Mouse (Mus musculus): ENCODE measurements at regions not wholly inside any gene's neighbourhood (a gene's known extent, or its start where the extent isn't known, plus 50 kb on each side); places are given as distances from the start of the nearest gene placed in this dataset.

DNA sequence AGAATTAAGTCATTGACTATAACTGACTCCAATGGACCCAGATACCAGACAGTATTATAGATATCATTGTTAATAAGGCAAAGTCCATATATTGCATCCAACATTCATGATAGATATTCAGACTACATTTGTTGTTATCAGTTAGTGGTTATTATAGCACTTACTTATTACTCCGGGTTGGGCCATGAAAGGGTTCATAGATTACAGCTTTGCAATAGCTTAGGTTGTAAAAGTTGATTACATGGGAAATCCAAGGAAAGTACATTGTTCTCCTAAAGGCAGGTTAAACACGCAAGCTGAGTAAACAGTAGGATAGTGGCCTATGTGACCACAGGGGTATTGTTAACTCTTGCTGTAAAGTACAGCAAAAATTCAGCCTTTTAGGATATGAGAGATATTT is 89.3 kb upstream of the Actbl2 start:
- no peak for ATAC-seq (ENCODE audit: insufficient number of reproducible peaks, low FRiP score)
- Histone ChIP-seq H3K27me3 (replicated peaks) (no peaks in the 10 kb centered on the region), H3K4me1 (replicated peaks) (no peaks in the 10 kb centered on the region), H3K9ac (no peak overlapping the region), H3K36me3 (no peaks in the 10 kb centered on the region), H3K4me3 (no peak overlapping the region), H3K9me3 (replicated peaks) (no peaks in the 10 kb centered on the region), H3K4me2 (no peak overlapping the region), H3K27ac (ENCODE audit: poor library complexity, severe bottlenecking) (no peak overlapping the region)
- WGBS, result 76% methylated on average over 2 of the region's 2 CpGs

DNA sequence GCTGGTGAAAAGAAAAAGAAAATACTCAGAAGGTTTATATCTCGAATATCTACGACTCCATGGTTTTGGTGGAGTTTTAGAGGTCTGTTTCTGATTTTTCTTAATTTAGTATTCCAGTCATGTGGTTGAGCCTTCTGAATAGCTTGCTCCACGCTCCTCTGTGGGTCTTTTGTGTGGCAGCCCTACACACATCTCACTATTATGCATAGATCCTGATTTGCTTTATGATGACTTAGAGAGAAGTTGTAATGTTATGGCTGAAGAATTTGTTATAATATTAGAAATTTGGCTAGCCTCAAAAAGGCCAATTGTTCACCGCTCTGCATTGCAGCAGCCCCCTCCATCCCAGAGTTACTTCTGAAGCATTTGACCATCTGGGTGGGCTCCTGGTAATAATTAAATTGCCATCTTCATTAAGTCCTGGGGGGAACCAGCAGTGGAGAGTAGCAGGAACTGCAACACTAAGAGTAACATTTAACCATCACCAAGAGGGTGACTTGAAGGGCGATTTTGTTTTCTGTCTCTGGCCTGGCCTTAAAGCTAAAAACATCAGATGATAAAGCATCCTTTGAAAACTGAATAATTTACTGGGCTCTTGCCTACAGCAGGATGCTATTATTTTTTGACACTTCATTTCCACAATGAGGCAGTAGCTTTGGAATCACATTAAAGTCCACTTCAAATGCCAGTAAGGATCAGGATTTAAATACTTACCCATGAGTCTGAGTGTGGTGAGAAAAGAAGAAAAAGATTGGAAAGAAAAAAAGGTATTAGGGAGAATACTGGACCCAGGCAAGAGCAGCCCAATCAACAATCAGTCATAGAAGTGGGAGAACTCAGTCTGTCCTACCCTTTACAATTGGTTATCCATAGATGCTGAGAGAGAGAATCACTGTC is 84.3 kb upstream of the Actbl2 start:
- no peaks in the 10 kb centered on the region for H3K4me1 ChIP-seq (replicated peaks)
- WGBS, result 82% methylated on average over 5 of the region's 5 CpGs
- H3K36me3 ChIP-seq, result no peaks in the 10 kb centered on the region
- no peak overlapping the region for H3K4me3 ChIP-seq
- H3K27me3 ChIP-seq (replicated peaks), result no peaks in the 10 kb centered on the region
- no peak overlapping the region for H3K9ac ChIP-seq
- no peak for ATAC-seq (ENCODE audit: insufficient number of reproducible peaks, low FRiP score)
- H3K9me3 ChIP-seq (replicated peaks), result no peaks in the 10 kb centered on the region
- no peak overlapping the region for H3K27ac ChIP-seq (ENCODE audit: poor library complexity, severe bottlenecking)
- H3K4me2 ChIP-seq, result no peak overlapping the region

DNA sequence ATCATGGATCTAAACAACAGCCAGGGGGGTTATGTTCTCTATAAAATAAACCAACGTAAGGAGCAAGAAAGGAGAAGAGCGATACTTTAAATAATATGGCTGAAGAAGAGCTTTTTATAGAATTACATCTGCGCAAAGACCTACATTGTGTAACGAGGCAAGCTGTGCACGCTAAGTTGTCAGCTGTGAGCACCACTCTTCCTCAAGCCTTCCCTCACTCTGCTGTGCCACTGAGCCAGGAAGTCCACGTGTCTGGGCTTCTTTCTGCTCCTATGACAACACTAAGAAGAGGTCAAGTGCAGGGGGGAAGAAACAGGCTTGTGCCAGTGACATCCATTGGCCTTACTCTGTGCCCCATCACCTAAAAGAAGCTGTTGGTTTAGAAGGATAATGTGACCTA is 75.6 kb upstream of the Actbl2 start:
- Histone ChIP-seq H3K9me3 (replicated peaks) (no peaks in the 10 kb centered on the region), H3K4me1 (replicated peaks) (no peaks in the 10 kb centered on the region), H3K4me2 (no peak overlapping the region), H3K27me3 (replicated peaks) (no peaks in the 10 kb centered on the region), H3K36me3 (no peaks in the 10 kb centered on the region), H3K4me3 (no peak overlapping the region), H3K9ac (no peak overlapping the region), H3K27ac (ENCODE audit: poor library complexity, severe bottlenecking) (no peak overlapping the region)
- ATAC-seq (ENCODE audit: insufficient number of reproducible peaks, low FRiP score), result no peak
- 82% methylated on average over 6 of the region's 6 CpGs for WGBS

DNA sequence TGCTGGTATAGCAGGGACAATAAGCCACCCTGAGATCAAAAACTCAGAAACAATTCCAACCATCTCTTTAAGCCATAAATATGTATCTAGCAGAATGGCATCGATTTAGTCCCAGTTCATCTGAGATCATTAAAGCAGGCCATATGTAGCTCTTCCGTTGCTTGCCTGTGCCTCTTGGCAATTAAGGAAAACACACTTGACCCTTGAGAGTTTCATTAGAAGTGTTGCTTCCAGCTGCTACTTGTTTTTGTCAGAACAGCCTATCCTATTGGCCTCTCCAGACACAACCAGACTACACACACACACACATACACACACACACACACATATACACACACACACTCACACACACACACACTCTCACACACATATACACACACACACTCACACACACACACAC is 71.5 kb upstream of the Actbl2 start:
- Histone ChIP-seq H3K9ac (no peak overlapping the region), H3K4me3 (no peak overlapping the region), H3K36me3 (no peaks in the 10 kb centered on the region), H3K9me3 (replicated peaks) (no peaks in the 10 kb centered on the region), H3K27me3 (replicated peaks) (no peaks in the 10 kb centered on the region), H3K4me1 (replicated peaks) (no peaks in the 10 kb centered on the region; the same call in 1 of the 2 replicates), H3K27ac (ENCODE audit: poor library complexity, severe bottlenecking) (no peak overlapping the region), H3K4me2 (no peak overlapping the region)
- no peak for ATAC-seq (ENCODE audit: insufficient number of reproducible peaks, low FRiP score)
- WGBS, result 81% methylated on average over 2 of the region's 2 CpGs

DNA sequence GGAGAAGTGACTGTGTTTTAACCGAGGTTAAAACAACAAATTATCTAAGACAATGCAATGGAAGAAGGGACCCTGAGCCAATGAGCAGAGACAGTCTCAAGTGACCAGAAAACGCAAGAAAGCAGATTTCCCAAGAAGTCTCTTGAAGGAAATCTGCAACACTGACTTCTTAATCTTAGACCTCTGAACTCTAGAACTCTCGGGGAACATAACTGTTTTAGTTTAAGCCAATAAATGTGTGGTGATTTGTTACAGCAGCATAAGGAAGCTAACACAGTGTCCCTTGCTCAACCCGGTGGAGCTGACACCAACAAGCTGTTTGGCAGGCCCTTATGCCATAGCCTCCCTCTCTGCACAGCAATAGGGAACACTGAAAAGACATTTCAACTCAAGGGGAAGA is 69.0 kb upstream of the Actbl2 start:
- no peak overlapping the region for H3K9ac ChIP-seq
- H3K27ac ChIP-seq (ENCODE audit: poor library complexity, severe bottlenecking), result no peak overlapping the region
- H3K4me3 ChIP-seq, result no peak overlapping the region
- no peaks in the 10 kb centered on the region; the same call in 1 of the 2 replicates for H3K4me1 ChIP-seq (replicated peaks)
- no peaks in the 10 kb centered on the region for H3K9me3 ChIP-seq (replicated peaks)
- H3K27me3 ChIP-seq (replicated peaks), result no peaks in the 10 kb centered on the region
- no peak overlapping the region for H3K4me2 ChIP-seq
- H3K36me3 ChIP-seq, result no peaks in the 10 kb centered on the region
- ATAC-seq (ENCODE audit: insufficient number of reproducible peaks, low FRiP score), result no peak
- WGBS, result 68% methylated on average over 4 of the region's 4 CpGs

DNA sequence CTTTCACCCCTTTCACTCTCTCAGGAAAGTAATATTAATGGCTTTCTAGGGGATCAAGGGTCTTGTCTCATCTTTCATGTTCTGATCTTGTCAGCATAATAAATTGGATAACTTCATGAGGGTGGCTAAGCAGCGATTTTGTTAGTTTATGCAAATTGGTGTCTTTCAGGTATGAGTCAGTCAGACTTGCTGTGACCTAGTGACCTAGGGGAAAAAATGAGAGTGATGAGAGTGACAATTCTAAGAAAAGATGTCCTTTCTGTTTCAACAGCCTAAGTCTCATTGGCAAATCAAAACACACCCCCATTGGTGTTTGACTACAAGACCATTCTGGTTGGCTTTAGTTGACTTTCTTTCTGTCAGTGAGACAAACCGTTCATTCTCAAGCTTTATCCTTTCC is 68.0 kb upstream of the Actbl2 start:
- Histone ChIP-seq H3K4me2 (no peak overlapping the region), H3K9me3 (replicated peaks) (no peaks in the 10 kb centered on the region), H3K9ac (no peak overlapping the region), H3K4me1 (replicated peaks) (no peaks in the 10 kb centered on the region; the same call in 1 of the 2 replicates), H3K27me3 (replicated peaks) (no peaks in the 10 kb centered on the region), H3K27ac (ENCODE audit: poor library complexity, severe bottlenecking) (no peak overlapping the region), H3K36me3 (no peaks in the 10 kb centered on the region), H3K4me3 (no peak overlapping the region)
- no peak for ATAC-seq (ENCODE audit: insufficient number of reproducible peaks, low FRiP score)
- WGBS, result 79% methylated on average over 2 of the region's 2 CpGs

DNA sequence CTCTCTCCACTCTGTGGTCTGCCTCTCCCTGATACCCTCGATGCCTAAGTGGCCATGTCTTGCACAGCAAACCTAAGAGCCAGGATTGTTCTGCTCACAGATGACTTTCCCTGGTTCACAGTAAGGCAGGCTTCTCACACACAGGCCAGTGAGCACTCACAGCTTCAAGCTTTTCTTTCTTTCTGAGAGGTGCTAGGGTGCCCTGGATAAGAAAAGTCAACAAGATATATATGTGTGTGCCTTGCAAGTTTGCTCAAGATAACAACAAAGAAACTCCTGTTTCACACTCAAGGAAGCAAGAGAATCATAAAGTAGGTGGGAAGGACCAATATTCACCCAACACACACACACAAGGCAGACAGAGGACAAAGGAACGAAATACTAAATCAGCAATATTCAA is 60.9 kb upstream of the Actbl2 start:
- H3K27ac ChIP-seq (ENCODE audit: poor library complexity, severe bottlenecking), result no peak overlapping the region
- ATAC-seq (ENCODE audit: insufficient number of reproducible peaks, low FRiP score), result no peak
- 50% methylated on average over 2 of the region's 2 CpGs for WGBS

DNA sequence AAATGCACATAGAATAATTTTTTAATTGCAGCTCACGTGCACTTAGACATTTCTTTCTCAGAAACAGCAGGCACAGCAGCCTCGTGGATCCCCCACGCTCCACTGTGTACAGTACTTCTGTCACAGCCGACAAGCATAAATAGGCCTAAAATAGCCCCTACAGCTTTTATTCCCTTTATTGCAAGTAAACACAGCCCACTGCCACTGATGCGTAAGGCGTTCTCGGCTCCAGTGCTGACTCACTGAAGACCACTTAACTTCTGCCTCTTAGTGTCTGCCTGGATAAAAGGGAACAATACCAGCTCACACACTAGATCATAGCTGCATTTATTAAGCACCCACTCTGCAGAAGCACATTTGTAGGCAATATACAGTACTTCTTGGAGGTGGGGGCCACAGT is 60.5 kb upstream of the Actbl2 start:
- H3K4me1 ChIP-seq (replicated peaks), result no peaks in the 10 kb centered on the region
- no peaks in the 10 kb centered on the region for H3K36me3 ChIP-seq
- no peak overlapping the region for H3K9ac ChIP-seq
- H3K4me3 ChIP-seq, result no peak overlapping the region
- WGBS, result 61% methylated on average over 7 of the region's 7 CpGs
- H3K4me2 ChIP-seq, result no peak overlapping the region
- no peaks in the 10 kb centered on the region for H3K27me3 ChIP-seq (replicated peaks)
- H3K9me3 ChIP-seq (replicated peaks), result no peaks in the 10 kb centered on the region
- no peak overlapping the region for H3K27ac ChIP-seq (ENCODE audit: poor library complexity, severe bottlenecking)
- no peak for ATAC-seq (ENCODE audit: insufficient number of reproducible peaks, low FRiP score)

More for the DNA sequence above, 60.9 kb upstream of the Actbl2 start:
- no peak overlapping the region for H3K4me3 ChIP-seq
- no peaks in the 10 kb centered on the region for H3K36me3 ChIP-seq
- H3K27me3 ChIP-seq (replicated peaks), result no peaks in the 10 kb centered on the region
- H3K4me2 ChIP-seq, result no peak overlapping the region
- no peaks in the 10 kb centered on the region for H3K9me3 ChIP-seq (replicated peaks)
- no peaks in the 10 kb centered on the region for H3K4me1 ChIP-seq (replicated peaks)
- H3K9ac ChIP-seq, result no peak overlapping the region

DNA sequence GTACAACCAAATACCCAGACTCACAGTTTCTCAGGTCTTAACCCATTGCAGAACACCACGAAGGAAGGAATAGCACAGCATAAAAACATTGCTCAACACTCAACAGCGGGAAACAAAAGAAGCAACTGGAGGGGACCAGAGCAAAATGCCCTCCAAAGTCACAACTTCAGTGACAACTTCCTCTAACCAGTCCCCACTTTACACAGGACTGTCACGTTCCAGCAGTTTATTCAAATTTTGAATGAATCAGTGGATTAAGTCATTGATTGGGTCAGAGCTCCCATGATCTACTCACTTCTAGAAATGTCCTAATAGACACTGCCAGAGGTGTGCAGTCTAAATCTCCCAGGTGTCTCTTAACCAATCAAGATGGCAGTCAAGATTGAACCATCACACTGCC is 53.3 kb upstream of the Actbl2 start:
- H3K27me3 ChIP-seq (replicated peaks), result no peaks in the 10 kb centered on the region
- H3K4me3 ChIP-seq, result no peak overlapping the region
- WGBS, result 80% methylated on average over 3 of the region's 3 CpGs
- H3K9me3 ChIP-seq (replicated peaks), result no peaks in the 10 kb centered on the region
- H3K27ac ChIP-seq (ENCODE audit: poor library complexity, severe bottlenecking), result no peak overlapping the region
- H3K4me1 ChIP-seq (replicated peaks), result peaks cover 3% of the 10 kb centered on the region
- H3K9ac ChIP-seq, result no peak overlapping the region
- no peak overlapping the region for H3K4me2 ChIP-seq
- H3K36me3 ChIP-seq, result no peaks in the 10 kb centered on the region
- no peak for ATAC-seq (ENCODE audit: insufficient number of reproducible peaks, low FRiP score)

DNA sequence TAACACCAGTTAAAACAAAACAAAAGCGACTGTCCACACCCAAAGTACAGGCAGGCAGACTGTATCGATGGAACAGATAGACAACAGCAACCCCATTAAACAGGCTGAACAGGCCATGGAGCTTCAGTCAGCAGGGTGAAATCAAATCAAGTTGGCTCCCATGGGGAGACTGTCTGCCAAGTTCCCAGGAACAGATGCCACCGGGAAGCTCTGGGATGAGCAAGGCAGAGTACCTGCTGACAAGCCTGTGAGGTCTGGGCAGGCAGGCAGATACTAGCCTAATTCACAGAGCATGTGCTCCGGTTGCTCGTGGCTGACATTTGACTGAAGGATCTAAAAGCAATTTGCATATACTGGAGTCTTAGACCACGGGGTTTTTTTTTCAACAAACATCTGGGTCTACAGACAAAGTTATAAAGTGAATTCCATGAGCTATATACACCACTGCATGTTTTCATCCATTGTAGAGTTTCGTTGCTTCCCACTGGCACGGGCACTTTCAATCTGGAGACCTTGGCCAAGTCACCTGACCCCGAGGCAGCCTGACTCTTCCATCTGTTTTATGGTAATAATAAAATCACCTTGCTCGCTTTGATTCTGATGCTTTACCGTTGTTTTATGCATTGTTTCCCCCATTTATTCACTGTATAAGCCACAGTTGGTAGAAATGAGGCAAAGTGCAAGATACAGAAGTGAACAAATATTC is 50.1 kb upstream of the Actbl2 start:
- ATAC-seq (ENCODE audit: insufficient number of reproducible peaks, low FRiP score), result no peak
- Histone ChIP-seq H3K9ac (no peak overlapping the region), H3K36me3 (no peaks in the 10 kb centered on the region)

More for the DNA sequence above, 50.1 kb upstream of the Actbl2 start:
- Histone ChIP-seq H3K4me3 (no peak overlapping the region), H3K27ac (ENCODE audit: poor library complexity, severe bottlenecking) (no peak overlapping the region), H3K27me3 (replicated peaks) (no peaks in the 10 kb centered on the region), H3K9me3 (replicated peaks) (no peaks in the 10 kb centered on the region), H3K4me2 (no peak overlapping the region), H3K4me1 (replicated peaks) (peaks cover 3% of the 10 kb centered on the region)
- WGBS, result 71% methylated on average over 11 of the region's 11 CpGs
